Mouse (Mus musculus) CH12.LX (cell line): ENCODE measurements around the gene Ctbp2.

Source experiments
- CHD1 ChIP-seq: IDR thresholded peaks from 2 replicates; pipeline ENCODE4 v1.6.1; 2012; ENCODE audit warnings: low read depth, low read length, improper control_type of control experiment, inconsistent platforms
- CTCF ChIP-seq, 2 experiments: IDR thresholded peaks in 1 of 2; conservative IDR thresholded peaks in 1 of 2; 2 replicates each; pipeline ENCODE4 v1.5.1; 2011 to 2012; ENCODE audit warnings: low read depth in 2 of 2, low read length in 2 of 2, improper control_type of control experiment in 1 of 2, inconsistent platforms in 1 of 2, mild to moderate bottlenecking in 1 of 2, moderate library complexity in 1 of 2
- E2F4 ChIP-seq: IDR thresholded peaks from 2 replicates; pipeline ENCODE4 v1.6.1; 2011; ENCODE audit warnings: low read depth, low read length, improper control_type of control experiment; ENCODE audit not compliant: insufficient replicate concordance
- GABPA ChIP-seq: IDR thresholded peaks from 2 replicates; pipeline ENCODE4 v1.6.1; 2012; ENCODE audit warnings: low read depth, low read length, improper control_type of control experiment, inconsistent platforms; ENCODE audit not compliant: insufficient replicate concordance
- IRF4 ChIP-seq: IDR thresholded peaks from 2 replicates; pipeline ENCODE4 v1.6.1; 2014; ENCODE audit warnings: low read depth, mild to moderate bottlenecking, inconsistent platforms, low read length, improper control_type of control experiment
- JUND ChIP-seq: conservative IDR thresholded peaks from 2 replicates; pipeline ENCODE4 v1.6.1; 2011; ENCODE audit warnings: low read depth, low read length, improper control_type of control experiment
- MEF2A ChIP-seq: IDR thresholded peaks from 2 replicates; pipeline ENCODE4 v1.6.1; 2014; ENCODE audit warnings: low read depth, mild to moderate bottlenecking, inconsistent platforms, low read length, improper control_type of control experiment, borderline replicate concordance
- PAX5 ChIP-seq: IDR thresholded peaks from 2 replicates; pipeline ENCODE4 v1.6.1; 2012; ENCODE audit warnings: low read length, inconsistent platforms, mixed read lengths
- POLR2A ChIP-seq: IDR thresholded peaks from 2 replicates; pipeline ENCODE4 v1.6.1; 2011; ENCODE audit warnings: low read depth, mild to moderate bottlenecking, improper control_type of control experiment, low read length
- POLR2AphosphoS2 ChIP-seq: IDR thresholded peaks from 2 replicates; pipeline ENCODE4 v1.6.1; 2011; ENCODE audit warnings: low read depth, low read length, improper control_type of control experiment
- RCOR1 ChIP-seq: conservative IDR thresholded peaks from 2 replicates; pipeline ENCODE4 v1.6.1; 2012; ENCODE audit warnings: low read depth, mild to moderate bottlenecking, inconsistent platforms, low read length, improper control_type of control experiment
- SMC3 ChIP-seq: IDR thresholded peaks from 2 replicates; pipeline ENCODE4 v1.6.1; 2011; ENCODE audit warnings: low read depth, low read length, improper control_type of control experiment
- TCF12 ChIP-seq: IDR thresholded peaks from 2 replicates; pipeline ENCODE4 v1.6.1; 2014; ENCODE audit warnings: low read depth, mild to moderate bottlenecking, inconsistent platforms, low read length, improper control_type of control experiment

DNA sequence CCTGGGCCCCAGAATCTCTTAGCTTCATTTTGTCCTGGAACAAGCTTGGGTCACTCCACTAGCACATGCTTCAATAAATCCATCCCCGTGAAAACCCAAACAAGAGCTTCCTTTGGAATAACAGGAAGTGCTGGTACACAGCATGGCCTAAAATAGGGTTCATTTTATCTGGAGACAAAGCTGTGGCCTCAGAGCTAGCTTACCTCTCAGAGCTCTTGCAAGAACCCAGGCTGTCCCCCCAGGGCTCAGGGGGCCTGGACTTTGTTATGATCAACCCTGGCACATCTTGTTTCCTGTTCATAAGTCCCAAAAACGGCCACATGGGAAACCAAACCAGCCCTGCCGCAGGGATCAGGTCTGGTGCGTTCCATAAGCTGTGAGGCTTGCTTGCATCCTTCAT, 86.5 kb downstream of the Ctbp2 start:
- TF ChIP-seq E2F4 = no peak
- TF ChIP-seq POLR2A = no peak
- TF ChIP-seq POLR2AphosphoS2 = no peak
- TF ChIP-seq CHD1 = no peak
- no peak for TF ChIP-seq IRF4
- TF ChIP-seq CTCF (conservative IDR thresholded peaks at IDR 0.05 in 1 of 2, IDR thresholded peaks at IDR 0.05 in 1 of 2; ENCODE audit: low read depth in 2 of 2, low read length in 2 of 2) = no peak
- TF ChIP-seq SMC3 = no peak
- no peak for TF ChIP-seq TCF12
- no peak for TF ChIP-seq RCOR1
- no peak for TF ChIP-seq MEF2A
- no peak for TF ChIP-seq JUND
- no peak for TF ChIP-seq PAX5
- no peak for TF ChIP-seq GABPA
